Mouse (Mus musculus) G1E (cell line): Measurements from ENCODE around the gene C1qtnf7.

ENCODE experiments used
- CTCF ChIP-seq: IDR thresholded peaks from 2 replicates; pipeline ENCODE4 v1.5.1; 2012; ENCODE audit warnings: low read depth, low read length, inconsistent platforms, mixed read lengths
- GATA1 ChIP-seq: IDR thresholded peaks from 2 replicates; pipeline ENCODE4 v1.6.1; 2012; ENCODE audit warnings: borderline replicate concordance, low read length, inconsistent platforms, mixed read lengths
- GATA2 ChIP-seq: IDR thresholded peaks from 2 replicates; pipeline ENCODE4 v1.6.1; 2012; ENCODE audit warnings: low read depth, low read length, inconsistent platforms, borderline replicate concordance

DNA sequence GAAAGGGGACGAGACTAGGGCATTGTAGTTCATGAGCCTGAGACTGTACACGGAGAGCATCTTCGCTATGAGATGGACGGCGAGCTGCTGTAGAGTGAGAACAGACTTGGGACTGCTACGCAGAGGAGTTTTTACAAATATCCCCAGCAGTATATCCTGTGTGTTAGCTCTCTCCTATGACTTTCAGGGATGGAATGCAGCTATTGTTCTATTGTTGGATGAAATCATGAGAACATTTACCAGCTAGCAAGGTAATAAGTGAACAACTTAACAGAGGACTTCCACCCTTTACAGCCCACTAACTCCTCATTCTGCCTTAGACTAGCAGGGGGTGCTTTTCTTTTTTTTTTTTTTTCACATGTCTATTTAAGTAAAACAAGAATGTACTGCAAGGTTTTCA, 40.1 kb downstream of the C1qtnf7 start:
- no peak for TF ChIP-seq CTCF
- no peak for TF ChIP-seq GATA2
- TF ChIP-seq GATA1, result no peak
